Mouse (Mus musculus): Measurements from ENCODE around the gene Paqr6. TPM values are rescaled to one million over a fixed set of nuclear protein-coding genes. Genes with fewer than 3 reads are reported as not detected.

The Paqr6 gene
- total RNA-seq (2023): 3.7 TPM

GRCm38 (mm10) chr3:88364337-88364736, at the start of gene Paqr6:
Paqr6 (plus strand) TSS chr3:88364584.

GRCm38 (mm10) chr3:88324951-88325405, 39.4 kb upstream of the Paqr6 start, which contains the start of gene Glmp:
Glmp (plus strand) TSS chr3:88325023.

GRCm38 (mm10) chr3:88336058-88337013, 28.0 kb upstream of the Paqr6 start, which contains the start of the genes Tmem79 and Smg5:
Tmem79 (minus strand) TSS chr3:88336148.
Smg5 (plus strand) TSS chr3:88336260.

GRCm38 (mm10) chr3:88372643-88373042, 8.3 kb downstream of the Paqr6 start, which contains the start of gene Bglap3:
Bglap3 (minus strand) TSS chr3:88372743.

GRCm38 (mm10) chr3:88378599-88378998, 14.2 kb downstream of the Paqr6 start, which contains the start of gene Bglap2:
Bglap2 (minus strand) TSS chr3:88378699.

GRCm38 (mm10) chr3:88384364-88384763, 20.0 kb downstream of the Paqr6 start, which contains the start of gene Bglap:
Bglap (minus strand) TSS chr3:88384464.

GRCm38 (mm10) chr3:88409741-88410644, 45.6 kb downstream of the Paqr6 start, which contains the start of gene Pmf1:
Pmf1 (minus strand) TSS chr3:88410331.

Other genes starting within 250 kb of the Paqr6 start
- 345 TPM for gene Mef2d, start 222.2 kb upstream of the Paqr6 start, total RNA-seq (2023)
- not detected for gene Rhbg, start 109.9 kb upstream of the Paqr6 start, total RNA-seq (2023)
- not detected for gene Gm38392, start 77.4 kb upstream of the Paqr6 start, total RNA-seq (2023)
- 4.2 TPM for gene Tsacc, start 67.6 kb upstream of the Paqr6 start, total RNA-seq (2023)
- 188 TPM for gene Cct3, start 67.5 kb upstream of the Paqr6 start, total RNA-seq (2023)
- gene Glmp, start 39.6 kb upstream of the Paqr6 start, total RNA-seq (2023): 116 TPM
- gene Tmem79, start 28.4 kb upstream of the Paqr6 start, total RNA-seq (2023): 2.6 TPM
- 136 TPM for gene Smg5, start 28.3 kb upstream of the Paqr6 start, total RNA-seq (2023)
- gene Bglap3, start 8.2 kb downstream of the Paqr6 start, total RNA-seq (2023): not detected
- gene Bglap2, start 14.1 kb downstream of the Paqr6 start, total RNA-seq (2023): not detected
- not detected for gene Bglap, start 19.9 kb downstream of the Paqr6 start, total RNA-seq (2023)
- gene Pmf1, start 45.7 kb downstream of the Paqr6 start, total RNA-seq (2023): 42.3 TPM
- 16.3 TPM for gene Slc25a44, start 60.6 kb downstream of the Paqr6 start, total RNA-seq (2023)
- gene Sema4a, start 96.6 kb downstream of the Paqr6 start, total RNA-seq (2023): 98.8 TPM
- 27.9 TPM for gene Lmna, start 145.4 kb downstream of the Paqr6 start, total RNA-seq (2023)
- 3.0 TPM for gene Mex3a, start 167.8 kb downstream of the Paqr6 start, total RNA-seq (2023)
- not detected for gene Rab25, start 183.7 kb downstream of the Paqr6 start, total RNA-seq (2023)
- 78.7 TPM for gene Lamtor2, start 188.5 kb downstream of the Paqr6 start, total RNA-seq (2023)
- gene Ubqln4, start 189.2 kb downstream of the Paqr6 start, total RNA-seq (2023): 50.1 TPM
- 78.1 TPM for gene Ssr2, start 211.3 kb downstream of the Paqr6 start, total RNA-seq (2023)
- 165 TPM for gene Arhgef2, start 241.4 kb downstream of the Paqr6 start, total RNA-seq (2023)

Measured in CD4-positive naive resting alpha-beta T cell, adult 57 days (primary cell).